ENCODE assay signal across 12 mouse cellular contexts in genomic region chr2:137224702-137225552, GRCm38 (mm10).
A peak's percentile ranks its signal among the peaks of the same experiment; 100 is the strongest.
DNase-seq lines count a peak whose midpoint lies in the region; ATAC-seq lines count a peak whose summit lies in the region.
"Had no signal": no experiment of that assay in that cellular context is flagged by ENCODE, and none has a peak within 500 bp of the region (broad histone marks: within the 10 kb centered on the region; RNA-seq: fewer than 3 reads in every experiment).

No protein-coding gene starts in this region.

- peak; percentile 43 for ATAC-seq in CD4-positive, CD25-positive, alpha-beta regulatory T cell, adult 4 months
- ATAC-seq in kidney, embryonic 15.5 days (replicated peaks; ENCODE audit: low FRiP score) = 0 out of 2 replicates have a peak, but pooled peaks have one; percentile 36

- H3K36me3 ChIP-seq in kidney, embryonic 15.5 days = no peaks in the 10 kb centered on the region
- H3K36me3 ChIP-seq: hindbrain, embryonic 12.5 days; midbrain, embryonic 12.5 days; neural tube, embryonic 12.5 days had no signal

- peak; percentile 28 for DNase-seq in 3134 (ENCODE audit: extremely low read depth, insufficient read length, low spot score)
- peak; percentile 35 for DNase-seq in lung, postnatal 10 days
- DNase-seq in adrenal gland, postnatal 4 days (ENCODE audit: low spot score in 2 of 2) = no peak
- no peak for DNase-seq in spleen, postnatal 4 days (ENCODE audit: low spot score in 2 of 2)
- DNase-seq in cerebellum, adult 9-11 months = no peak
- DNase-seq in testis, postnatal 14 days (ENCODE audit: low spot score) = no peak
- DNase-seq: cerebellum, postnatal 25 days had no signal

- 76% methylated on average over 10 of the region's 10 CpGs for WGBS in kidney, embryonic 15.5 days

- H3K9ac ChIP-seq in kidney, embryonic 15.5 days = no peak overlapping the region
- H3K9ac ChIP-seq: hindbrain, embryonic 12.5 days; midbrain, embryonic 12.5 days; neural tube, embryonic 12.5 days had no signal

- H3K4me1 ChIP-seq in kidney, embryonic 15.5 days = peaks cover 6% of the 10 kb centered on the region; the same call in 1 of the 2 replicates

- no peak overlapping the region for H3K4me2 ChIP-seq in kidney, embryonic 15.5 days
- H3K4me2 ChIP-seq: hindbrain, embryonic 12.5 days; midbrain, embryonic 12.5 days; neural tube, embryonic 12.5 days had no signal

- H3K27ac ChIP-seq in kidney, embryonic 15.5 days = peak overlapping the region; percentile 45
- H3K27ac ChIP-seq: hindbrain, embryonic 12.5 days; midbrain, embryonic 12.5 days; neural tube, embryonic 12.5 days had no signal

- H3K27me3 ChIP-seq in kidney, embryonic 15.5 days = no peaks in the 10 kb centered on the region
- H3K27me3 ChIP-seq: hindbrain, embryonic 12.5 days; midbrain, embryonic 12.5 days; neural tube, embryonic 12.5 days had no signal

- H3K4me3 ChIP-seq in kidney, embryonic 15.5 days (replicated peaks) = no peak overlapping the region
- H3K4me3 ChIP-seq: hindbrain, embryonic 12.5 days; midbrain, embryonic 12.5 days; neural tube, embryonic 12.5 days had no signal

- no peaks in the 10 kb centered on the region for H3K9me3 ChIP-seq in kidney, embryonic 15.5 days (replicated peaks)
- H3K9me3 ChIP-seq: hindbrain, embryonic 12.5 days; midbrain, embryonic 12.5 days; neural tube, embryonic 12.5 days had no signal

Comparison
In these comparisons a context has a peak if more than half of its experiments do, and no peak if none do; other contexts are left out.
1. DNase-seq: peak in 3134 (single experiment) and lung, postnatal 10 days (single experiment); none in adrenal gland, postnatal 4 days (0 of 2), spleen, postnatal 4 days (0 of 2), cerebellum, adult 9-11 months (single experiment) and testis, postnatal 14 days (single experiment).